Mouse (Mus musculus): ENCODE data around the gene Nmrk1.

DNA sequence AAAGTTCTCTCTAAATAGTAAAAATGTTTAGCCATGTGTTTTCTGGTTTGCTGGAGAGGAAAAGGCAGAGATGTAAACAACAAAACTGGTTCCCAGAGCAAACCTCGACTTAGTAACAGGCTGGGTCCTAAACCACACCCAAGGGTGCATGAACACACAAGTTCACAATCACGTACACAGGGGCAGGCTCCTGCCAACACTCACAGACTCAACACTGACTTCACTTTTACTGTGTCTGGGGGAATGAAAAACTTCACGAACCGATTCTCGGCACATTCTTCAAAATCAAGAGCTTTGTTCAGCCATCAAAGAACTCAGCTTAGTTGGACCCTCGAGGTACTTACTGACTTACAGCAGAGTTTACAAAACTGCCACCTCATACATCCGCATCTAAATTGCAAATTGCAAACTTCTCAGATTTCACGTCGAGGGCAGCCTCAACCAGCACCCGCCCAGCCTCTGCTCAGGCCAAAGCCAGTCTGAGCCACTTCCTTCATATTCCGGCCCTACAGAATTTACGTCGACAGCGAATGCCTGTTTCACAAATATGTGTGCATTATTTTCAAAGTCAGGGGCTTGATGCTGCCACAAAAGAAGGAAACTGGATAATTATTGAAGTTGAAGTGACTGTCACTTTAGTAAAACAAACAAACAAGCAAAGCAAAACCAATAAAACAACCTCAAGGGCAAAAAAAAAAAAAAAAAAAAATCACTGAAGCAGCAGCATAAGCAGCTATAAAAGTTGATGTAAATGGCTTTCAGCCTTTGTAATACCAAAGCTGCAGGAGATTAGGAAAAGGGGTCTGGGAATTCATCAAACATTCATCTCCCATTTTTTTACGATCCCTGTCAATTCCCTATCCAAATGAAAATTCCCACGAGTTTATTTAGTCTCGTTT, 1.3 kb upstream of the Nmrk1 start:
- TF ChIP-seq CTCF (IDR thresholded peaks at IDR 0.05; ENCODE audit: extremely low read depth, insufficient read depth, low read length): no peak
- TF ChIP-seq POLR2A (IDR thresholded peaks at IDR 0.05; ENCODE audit: extremely low read depth, insufficient read depth, low read length): no peak
